ENCODE assay signal across 18 mouse cellular contexts in the genomic region with DNA sequence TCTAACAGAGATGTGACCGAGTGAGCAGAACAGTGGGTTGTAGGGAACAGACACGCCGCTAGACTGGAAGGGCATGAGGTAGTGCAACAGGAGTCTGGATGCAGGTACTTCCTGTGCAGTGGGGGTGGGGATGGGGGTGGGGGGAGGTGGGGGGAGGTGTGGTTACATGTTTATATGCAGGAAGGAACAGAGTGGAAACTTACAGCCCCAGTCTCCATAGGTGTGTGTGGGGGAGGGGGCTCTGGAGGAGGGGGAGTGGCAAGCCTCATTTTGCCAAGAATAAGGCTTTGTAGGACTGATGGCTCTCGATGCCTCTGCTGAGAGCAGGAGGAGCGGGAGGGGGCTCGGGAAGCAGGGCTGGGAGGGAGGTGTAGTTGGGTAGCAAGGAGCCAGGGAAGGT. TPM values are rescaled to one million over a fixed set of nuclear protein-coding genes. Genes with fewer than 3 reads are reported as not detected.
DNase-seq lines count a peak whose midpoint lies in the region; ATAC-seq and TF ChIP-seq lines count a peak whose summit lies in the region.
"Had no signal": no experiment of that assay in that cellular context is flagged by ENCODE, and none has a peak within 500 bp of the region (broad histone marks: within the 10 kb centered on the region; RNA-seq: fewer than 3 reads in every experiment).

No protein-coding gene starts in this region.

- no peaks in the 10 kb centered on the region for H3K9me3 ChIP-seq in kidney, embryonic 15.5 days (replicated peaks)
- no peaks in the 10 kb centered on the region for H3K9me3 ChIP-seq in midbrain, embryonic 15.5 days
- H3K9me3 ChIP-seq: hindbrain, embryonic 12.5 days; limb, embryonic 10.5 days; liver, embryonic 15.5 days had no signal

- no peak for ATAC-seq in kidney, embryonic 15.5 days (replicated peaks; ENCODE audit: low FRiP score)
- ATAC-seq in midbrain, embryonic 15.5 days (replicated peaks), result no peak
- ATAC-seq: forebrain, postnatal 0 days; lung, postnatal 0 days had no signal

- 61% methylated on average over 6 of the region's 6 CpGs for WGBS in kidney, embryonic 15.5 days
- WGBS in thymus, adult 2 months, result 82% methylated on average over 6 of the region's 6 CpGs
- WGBS in midbrain, embryonic 15.5 days, result 65% methylated on average over 6 of the region's 6 CpGs

- no peak for TF ChIP-seq CTCF in thymus, adult 2 months (IDR thresholded peaks at IDR 0.05; ENCODE audit: borderline replicate concordance, control insufficient read depth, extremely low read depth, insufficient read depth, low read length, poor library complexity)

- peaks cover 35% of the 10 kb centered on the region for H3K4me1 ChIP-seq in kidney, embryonic 15.5 days
- H3K4me1 ChIP-seq in thymus, adult 2 months (replicated peaks; ENCODE audit: control insufficient read depth, insufficient read depth, low read length), result peaks cover 22% of the 10 kb centered on the region
- peaks cover 8% of the 10 kb centered on the region; the same call in 1 of the 2 replicates for H3K4me1 ChIP-seq in midbrain, embryonic 15.5 days
- H3K4me1 ChIP-seq: liver, embryonic 15.5 days had no signal

- DNase-seq in kidney, postnatal 10 days, result no peak
- DNase-seq in thymus, adult 2 months, result peak; percentile 10
- DNase-seq in thymus, postnatal 0 days (ENCODE audit: low spot score), result no peak
- peak; percentile 75 for DNase-seq in ZHBTc4 (ENCODE audit: low read depth, low spot score)
- no peak for DNase-seq in urinary bladder, adult 2 months (ENCODE audit: low spot score)
- DNase-seq: adrenal gland, adult 2 months; cerebellum, adult 11 months; forebrain, postnatal 0 days; gastrocnemius, postnatal 36 days; kidney, adult 11 months; liver had no signal

- H3K9ac ChIP-seq in kidney, embryonic 15.5 days, result no peak overlapping the region
- H3K9ac ChIP-seq in midbrain, embryonic 15.5 days, result no peak overlapping the region
- H3K9ac ChIP-seq: forebrain, postnatal 0 days; hindbrain, embryonic 12.5 days; liver, embryonic 15.5 days had no signal

- no peak for TF ChIP-seq POLR2A in thymus, adult 2 months (IDR thresholded peaks at IDR 0.05; ENCODE audit: control insufficient read depth, extremely low read depth, insufficient read depth, low read length, poor library complexity)

- no peaks in the 10 kb centered on the region for H3K27me3 ChIP-seq in kidney, embryonic 15.5 days
- H3K27me3 ChIP-seq in thymus, adult 2 months (ENCODE audit: control insufficient read depth, insufficient read depth, low read length), result no peaks in the 10 kb centered on the region
- no peaks in the 10 kb centered on the region for H3K27me3 ChIP-seq in midbrain, embryonic 15.5 days (replicated peaks)
- H3K27me3 ChIP-seq: hindbrain, embryonic 12.5 days had no signal

- H3K36me3 ChIP-seq in kidney, embryonic 15.5 days, result no peaks in the 10 kb centered on the region
- H3K36me3 ChIP-seq in thymus, adult 2 months (ENCODE audit: control insufficient read depth, insufficient read depth, low read length), result no peaks in the 10 kb centered on the region
- H3K36me3 ChIP-seq in midbrain, embryonic 15.5 days (replicated peaks), result no peaks in the 10 kb centered on the region
- H3K36me3 ChIP-seq: hindbrain, embryonic 12.5 days; limb, embryonic 10.5 days; liver, embryonic 15.5 days had no signal

- H3K4me3 ChIP-seq in kidney, embryonic 15.5 days (replicated peaks), result no peak overlapping the region
- H3K4me3 ChIP-seq in thymus, adult 2 months (ENCODE audit: control insufficient read depth, insufficient read depth, low read length), result no peak overlapping the region
- H3K4me3 ChIP-seq in midbrain, embryonic 15.5 days, result no peak overlapping the region
- H3K4me3 ChIP-seq: hindbrain, embryonic 12.5 days; limb, embryonic 10.5 days; liver, embryonic 15.5 days had no signal

- peak overlapping the region; percentile 92 for H3K27ac ChIP-seq in kidney, embryonic 15.5 days
- H3K27ac ChIP-seq in thymus, adult 2 months (ENCODE audit: control insufficient read depth, insufficient read depth, low read length), result no peak overlapping the region
- no peak overlapping the region for H3K27ac ChIP-seq in midbrain, embryonic 15.5 days
- H3K27ac ChIP-seq: hindbrain, embryonic 12.5 days; limb, embryonic 10.5 days; liver, embryonic 15.5 days had no signal

- no peak overlapping the region for H3K4me2 ChIP-seq in kidney, embryonic 15.5 days
- H3K4me2 ChIP-seq in midbrain, embryonic 15.5 days, result no peak overlapping the region
- H3K4me2 ChIP-seq: hindbrain, embryonic 12.5 days; liver, embryonic 15.5 days; midbrain, embryonic 11.5 days had no signal

RNA-seq across cellular contexts. Expression of gene Epb41l1, which starts 10.7 kb away (rescaled TPM):
- 2.3 and 2.8 TPM in 2 replicates for polyA plus RNA-seq in kidney, embryonic 15.5 days (2015; fragmentation: Nextera tagmentation; extraction: Ambion mirVana)
- polyA plus RNA-seq in thymus, adult 2 months (2012; rRNA removed), result 3.7 and 4.9 TPM in 2 replicates
- polyA plus RNA-seq in thymus, postnatal 0 days (2015; fragmentation: Nextera tagmentation; extraction: Ambion mirVana), result 0.21 and 0.38 TPM in 2 replicates
- 15.6 and 19.6 TPM in 2 replicates for polyA plus RNA-seq in midbrain, embryonic 15.5 days (2015; fragmentation: Nextera tagmentation; extraction: Ambion mirVana)
- 36.9 and 46.7 TPM in 2 replicates for polyA plus RNA-seq in urinary bladder, adult 2 months (2012; rRNA removed)

Comparison
In these comparisons a context has a peak if more than half of its experiments do, and no peak if none do; other contexts are left out.
1. DNase-seq: peak in thymus, adult 2 months (single experiment) and ZHBTc4 (single experiment); none in kidney, postnatal 10 days (single experiment), thymus, postnatal 0 days (single experiment) and urinary bladder, adult 2 months (single experiment).